Mouse (Mus musculus): ENCODE measurements around the gene Gtsf1l.

DNA sequence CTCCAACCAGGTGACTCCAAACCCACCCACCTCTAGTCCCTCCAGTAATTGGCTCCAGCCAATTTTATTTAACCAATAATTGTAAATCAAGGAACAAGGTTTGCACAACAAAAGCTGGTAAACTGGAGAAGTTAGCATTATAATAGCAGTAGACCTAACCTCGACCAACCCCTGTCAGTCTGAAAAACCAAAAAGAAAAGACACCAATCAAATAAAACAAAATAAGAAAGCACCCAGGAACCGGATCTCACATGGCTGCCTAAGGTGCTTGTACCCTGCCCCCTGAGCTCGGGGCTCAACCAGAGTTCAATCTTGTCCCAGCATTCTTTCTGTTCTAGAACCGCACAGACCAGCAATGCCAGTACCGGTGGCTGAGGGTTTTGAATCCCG is 25.5 kb downstream of the Gtsf1l start:
- TF ChIP-seq EP300 (IDR thresholded peaks at IDR 0.05; ENCODE audit: insufficient read depth, low read depth, low read length) (peak; percentile 78; the same call in 1 of the 2 replicates), CTCF (IDR thresholded peaks at IDR 0.05; ENCODE audit: low read depth, low read length) (no peak)

All from ES-Bruce4 (cell line).